Comparison of ENCODE assay signal across 19 mouse cellular contexts in the genomic region with DNA sequence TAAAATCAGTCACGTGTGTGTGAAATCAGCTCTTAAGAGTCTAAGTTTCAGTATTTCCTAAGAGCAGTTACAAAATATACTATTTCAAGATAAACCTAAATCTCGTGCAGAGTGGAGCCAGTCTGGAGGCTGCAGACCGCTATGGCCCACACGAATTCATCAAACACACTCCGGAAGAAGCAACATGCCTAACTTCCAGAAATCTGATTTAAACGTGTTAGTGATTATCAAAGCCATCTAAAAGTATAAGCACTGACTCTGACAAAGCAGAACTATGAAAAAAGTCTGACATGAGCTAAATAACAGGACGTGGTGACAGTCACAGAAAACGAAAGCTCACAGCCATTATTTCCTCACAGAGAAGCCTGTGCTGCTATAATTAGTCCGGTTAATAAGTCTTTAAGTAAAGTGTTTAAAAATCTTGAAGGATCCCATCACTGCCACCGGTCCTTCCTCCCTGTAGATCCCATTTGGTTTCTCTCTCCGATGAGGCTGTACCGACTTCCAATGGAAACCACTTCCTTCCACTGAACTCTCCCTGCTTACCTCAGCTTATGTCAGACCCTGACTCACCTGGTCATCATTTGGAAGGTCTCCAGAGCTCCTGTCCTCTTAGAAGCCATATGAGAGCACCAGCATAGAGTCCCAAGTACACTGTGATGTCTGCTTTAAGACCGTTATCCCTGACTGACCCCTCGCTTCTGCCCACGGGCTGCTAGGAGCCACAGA.
A peak's percentile ranks its signal among the peaks of the same experiment; 100 is the strongest.
DNase-seq lines count a peak whose midpoint lies in the region; ATAC-seq and TF ChIP-seq lines count a peak whose summit lies in the region.
"Had no signal": no experiment of that assay in that cellular context is flagged by ENCODE, and none has a peak within 500 bp of the region (broad histone marks: within the 10 kb centered on the region; RNA-seq: fewer than 3 reads in every experiment).

No protein-coding gene starts in this region.

- H3K27me3 ChIP-seq in heart, embryonic 11.5 days (ENCODE audit: control insufficient read depth, insufficient read depth, low read length), result no peaks in the 10 kb centered on the region
- H3K27me3 ChIP-seq in thymus, adult 2 months (ENCODE audit: control insufficient read depth, insufficient read depth, low read length), result no peaks in the 10 kb centered on the region
- H3K27me3 ChIP-seq: heart, embryonic 15.5 days had no signal

- no peak overlapping the region for H3K4me2 ChIP-seq in heart, embryonic 11.5 days
- H3K4me2 ChIP-seq: embryonic facial prominence, embryonic 13.5 days; heart, embryonic 15.5 days; hindbrain, embryonic 12.5 days; limb, embryonic 15.5 days; neural tube, embryonic 13.5 days had no signal

- no peaks in the 10 kb centered on the region for H3K9me3 ChIP-seq in heart, embryonic 11.5 days (replicated peaks; ENCODE audit: control insufficient read depth, low read length)
- H3K9me3 ChIP-seq: embryonic facial prominence, embryonic 13.5 days; G1E; heart, embryonic 15.5 days; hindbrain, embryonic 12.5 days; limb, embryonic 15.5 days; neural tube, embryonic 13.5 days had no signal

- H3K4me1 ChIP-seq in heart, embryonic 11.5 days (ENCODE audit: control insufficient read depth, insufficient read depth, low read length), result no peaks in the 10 kb centered on the region
- peaks cover 38% of the 10 kb centered on the region for H3K4me1 ChIP-seq in brown adipose tissue, adult 24 weeks (ENCODE audit: control insufficient read depth, insufficient read depth, insufficient read length, low read length)
- peaks cover 9% of the 10 kb centered on the region for H3K4me1 ChIP-seq in thymus, adult 2 months (replicated peaks; ENCODE audit: control insufficient read depth, insufficient read depth, low read length)
- H3K4me1 ChIP-seq: embryonic facial prominence, embryonic 13.5 days; heart, embryonic 15.5 days; hindbrain, embryonic 12.5 days; limb, embryonic 15.5 days; neural tube, embryonic 13.5 days had no signal

- no peak for ATAC-seq in heart, embryonic 11.5 days (replicated peaks; ENCODE audit: insufficient number of reproducible peaks, low FRiP score, low TSS enrichment)
- ATAC-seq in megakaryocyte progenitor cell, adult 5-6 weeks (replicated peaks; ENCODE audit: poor library complexity), result peak; percentile 50
- ATAC-seq: intestine, embryonic 16.5 days had no signal

- H3K36me3 ChIP-seq in heart, embryonic 11.5 days (ENCODE audit: control insufficient read depth, insufficient read depth, low read length), result no peaks in the 10 kb centered on the region
- H3K36me3 ChIP-seq in thymus, adult 2 months (ENCODE audit: control insufficient read depth, insufficient read depth, low read length), result no peaks in the 10 kb centered on the region
- H3K36me3 ChIP-seq: embryonic facial prominence, embryonic 13.5 days; G1E; heart, embryonic 15.5 days; hindbrain, embryonic 12.5 days; limb, embryonic 15.5 days; neural tube, embryonic 13.5 days had no signal

- no peak for TF ChIP-seq CTCF in thymus, adult 2 months (IDR thresholded peaks at IDR 0.05; ENCODE audit: borderline replicate concordance, control insufficient read depth, extremely low read depth, insufficient read depth, low read length, poor library complexity)

- peak; percentile 55 for DNase-seq in heart, adult 11 months
- peak; percentile 56 for DNase-seq in 416B (ENCODE audit: low read depth)
- no peak for DNase-seq in cerebellum, adult 9-11 months
- DNase-seq in thymus, adult 2 months, result no peak
- no peak for DNase-seq in left cerebral cortex, adult 11 months (ENCODE audit: low spot score)
- DNase-seq: adrenal gland, postnatal 25 days; lung, postnatal 36 days; thymus, postnatal 4 days had no signal

- no peak for TF ChIP-seq POLR2A in thymus, adult 2 months (IDR thresholded peaks at IDR 0.05; ENCODE audit: control insufficient read depth, extremely low read depth, insufficient read depth, low read length, poor library complexity)

- no peak overlapping the region for H3K27ac ChIP-seq in heart, embryonic 11.5 days (ENCODE audit: low read depth, low read length)
- no peak overlapping the region for H3K27ac ChIP-seq in brown adipose tissue, adult 24 weeks (replicated peaks; ENCODE audit: low read depth, low read length)
- no peak overlapping the region for H3K27ac ChIP-seq in thymus, adult 2 months (ENCODE audit: control insufficient read depth, insufficient read depth, low read length)
- H3K27ac ChIP-seq: embryonic facial prominence, embryonic 13.5 days; heart, embryonic 15.5 days; hindbrain, embryonic 12.5 days; kidney, postnatal 0 days; limb, embryonic 15.5 days; neural tube, embryonic 13.5 days had no signal

- no peak overlapping the region for H3K9ac ChIP-seq in heart, embryonic 11.5 days (ENCODE audit: low read depth, low read length)
- H3K9ac ChIP-seq: embryonic facial prominence, embryonic 13.5 days; heart, embryonic 15.5 days; hindbrain, embryonic 12.5 days; limb, embryonic 15.5 days; neural tube, embryonic 13.5 days had no signal

- no peak overlapping the region for H3K4me3 ChIP-seq in heart, embryonic 11.5 days (ENCODE audit: low read depth, low read length)
- 0 out of 2 replicates have a peak overlapping the region, but pooled peaks have one; percentile 1 for H3K4me3 ChIP-seq in brown adipose tissue, adult 24 weeks (ENCODE audit: insufficient read depth, low read depth, low read length)
- no peak overlapping the region; the same call in 1 of the 2 replicates for H3K4me3 ChIP-seq in thymus, adult 2 months (ENCODE audit: control insufficient read depth, insufficient read depth, low read length)
- H3K4me3 ChIP-seq: embryonic facial prominence, embryonic 13.5 days; heart, embryonic 15.5 days; hindbrain, embryonic 12.5 days; limb, embryonic 15.5 days; neural tube, embryonic 13.5 days had no signal

- 78% methylated on average over 15 of the region's 15 CpGs for WGBS in heart, embryonic 11.5 days (ENCODE audit: insufficient replicate concordance)
- WGBS in thymus, adult 2 months, result 9% methylated on average over 15 of the region's 15 CpGs

Comparison
In these comparisons a context has a peak if more than half of its experiments do, and no peak if none do; other contexts are left out.
1. DNase-seq: peak in heart, adult 11 months (single experiment) and 416B (single experiment); none in cerebellum, adult 9-11 months (single experiment), thymus, adult 2 months (single experiment) and left cerebral cortex, adult 11 months (single experiment).